Mouse (Mus musculus) CH12.LX (cell line): ENCODE results near the gene Pigx. TPM values are rescaled to one million over a fixed set of nuclear protein-coding genes. Genes with fewer than 3 reads are reported as not detected.

Experiments
- DNase-seq: peaks from one replicate; pipeline ENCODE4 v3.0.0-alpha.2; 2013; ENCODE audit errors: extremely low read depth
- H3K27ac ChIP-seq: 2 replicates; pipeline ENCODE4 v1.5.1; 2012; ENCODE audit warnings: low read depth, mild to moderate bottlenecking, control low read depth, moderate library complexity; ENCODE audit not compliant: insufficient read depth
- H3K27me3 ChIP-seq: replicated peaks from 2 replicates; pipeline ENCODE3; 2012; ENCODE audit warnings: inconsistent platforms
- H3K36me3 ChIP-seq, 2 experiments: replicated peaks in 1 of 2; 2 replicates each; pipeline versions ENCODE3 to v1.6.1; 2012; ENCODE audit warnings: inconsistent platforms in 1 of 2, low read length in 1 of 2, mild to moderate bottlenecking in 1 of 2, mixed read lengths in 1 of 2, moderate library complexity in 1 of 2; ENCODE audit not compliant: control insufficient read depth in 1 of 2, insufficient read depth in 1 of 2
- H3K4me1 ChIP-seq, 2 experiments: 2 replicates each; pipeline ENCODE4 v1.6.1; 2012; ENCODE audit warnings: inconsistent platforms in 1 of 2, moderate library complexity in 1 of 2; ENCODE audit not compliant: insufficient read depth in 2 of 2, control insufficient read depth in 1 of 2
- H3K4me2 ChIP-seq: 2 replicates; pipeline ENCODE4 v1.6.1; 2012; ENCODE audit warnings: low read depth, mild to moderate bottlenecking, control low read depth; ENCODE audit not compliant: poor library complexity, insufficient read depth, severe bottlenecking
- H3K4me3 ChIP-seq, 3 experiments: fragments of 150-350 bp in 1 of 3; sonication (generic) in 1 of 3; replicated peaks in 1 of 3; 2 replicates each; pipeline versions ENCODE3 to v1.5.1; 2011 to 2012; ENCODE audit warnings: low read depth in 2 of 3, low read length in 2 of 3, mild to moderate bottlenecking in 2 of 3, moderate library complexity in 2 of 3, control low read depth in 1 of 3, improper control_type of control experiment in 1 of 3, inconsistent platforms in 1 of 3, mixed read lengths in 1 of 3; ENCODE audit not compliant: poor library complexity in 1 of 3
- H3K79me2 ChIP-seq: replicated peaks from 2 replicates; pipeline ENCODE4 v1.6.1; 2012; ENCODE audit warnings: mild to moderate bottlenecking, moderate library complexity; ENCODE audit not compliant: control insufficient read depth, poor library complexity, insufficient read depth, severe bottlenecking; ENCODE audit errors: extremely low read depth
- H3K9ac ChIP-seq: 2 replicates; pipeline ENCODE4 v1.6.1; 2012; ENCODE audit warnings: low read depth, mild to moderate bottlenecking, control low read depth, moderate library complexity; ENCODE audit not compliant: insufficient read depth
- H3K9me3 ChIP-seq: replicated peaks from 2 replicates; pipeline ENCODE3; 2012; ENCODE audit warnings: low read length, inconsistent platforms, mixed read lengths
- BHLHE40 ChIP-seq: IDR thresholded peaks from 2 replicates; pipeline ENCODE4 v1.6.1; 2011; ENCODE audit warnings: mild to moderate bottlenecking, low read depth, low read length, improper control_type of control experiment
- CHD2 ChIP-seq: IDR thresholded peaks from 2 replicates; pipeline ENCODE4 v1.6.1; 2011; ENCODE audit warnings: low read length, improper control_type of control experiment
- CTCF ChIP-seq, 2 experiments: IDR thresholded peaks in 1 of 2; conservative IDR thresholded peaks in 1 of 2; 2 replicates each; pipeline ENCODE4 v1.5.1; 2011 to 2012; ENCODE audit warnings: low read depth in 2 of 2, low read length in 2 of 2, improper control_type of control experiment in 1 of 2, inconsistent platforms in 1 of 2, mild to moderate bottlenecking in 1 of 2, moderate library complexity in 1 of 2
- E2F4 ChIP-seq: IDR thresholded peaks from 2 replicates; pipeline ENCODE4 v1.6.1; 2011; ENCODE audit warnings: low read depth, low read length, improper control_type of control experiment; ENCODE audit not compliant: insufficient replicate concordance
- ETS1 ChIP-seq: conservative IDR thresholded peaks from 2 replicates; pipeline ENCODE4 v1.6.1; 2012; ENCODE audit warnings: low read depth, mild to moderate bottlenecking, inconsistent platforms, low read length, improper control_type of control experiment, moderate library complexity
- HCFC1 ChIP-seq: IDR thresholded peaks from 2 replicates; pipeline ENCODE4 v1.6.1; 2012; ENCODE audit warnings: low read depth, mild to moderate bottlenecking, inconsistent platforms, low read length, improper control_type of control experiment
- IRF4 ChIP-seq: IDR thresholded peaks from 2 replicates; pipeline ENCODE4 v1.6.1; 2014; ENCODE audit warnings: low read depth, mild to moderate bottlenecking, inconsistent platforms, low read length, improper control_type of control experiment
- JUND ChIP-seq: conservative IDR thresholded peaks from 2 replicates; pipeline ENCODE4 v1.6.1; 2011; ENCODE audit warnings: low read depth, low read length, improper control_type of control experiment
- KAT2A ChIP-seq: IDR thresholded peaks from 2 replicates; pipeline ENCODE4 v1.6.1; 2012; ENCODE audit warnings: low read length, improper control_type of control experiment, inconsistent platforms; ENCODE audit not compliant: insufficient replicate concordance
- MAX ChIP-seq: IDR thresholded peaks from 2 replicates; pipeline ENCODE4 v1.6.1; 2011; ENCODE audit warnings: low read length, improper control_type of control experiment
- MAZ ChIP-seq: IDR thresholded peaks from 2 replicates; pipeline ENCODE4 v1.6.1; 2012; ENCODE audit warnings: low read depth, mild to moderate bottlenecking, inconsistent platforms, low read length, improper control_type of control experiment, moderate library complexity
- MEF2A ChIP-seq: IDR thresholded peaks from 2 replicates; pipeline ENCODE4 v1.6.1; 2014; ENCODE audit warnings: low read depth, mild to moderate bottlenecking, inconsistent platforms, low read length, improper control_type of control experiment, borderline replicate concordance
- MXI1 ChIP-seq: IDR thresholded peaks from 2 replicates; pipeline ENCODE4 v1.6.1; 2011; ENCODE audit warnings: mild to moderate bottlenecking, low read depth, low read length, improper control_type of control experiment
- MYC ChIP-seq: IDR thresholded peaks from 2 replicates; pipeline ENCODE4 v1.6.1; 2011; ENCODE audit warnings: low read depth, mild to moderate bottlenecking, improper control_type of control experiment, low read length
- NELFE ChIP-seq: IDR thresholded peaks from 2 replicates; pipeline ENCODE4 v1.6.1; 2011; ENCODE audit warnings: low read depth, low read length, improper control_type of control experiment
- NRF1 ChIP-seq: IDR thresholded peaks from 2 replicates; pipeline ENCODE4 v1.6.1; 2014; ENCODE audit warnings: low read depth, mild to moderate bottlenecking, inconsistent platforms, low read length, improper control_type of control experiment, moderate library complexity
- POLR2A ChIP-seq: IDR thresholded peaks from 2 replicates; pipeline ENCODE4 v1.6.1; 2011; ENCODE audit warnings: low read depth, mild to moderate bottlenecking, improper control_type of control experiment, low read length
- POLR2AphosphoS2 ChIP-seq: IDR thresholded peaks from 2 replicates; pipeline ENCODE4 v1.6.1; 2011; ENCODE audit warnings: low read depth, low read length, improper control_type of control experiment
- RAD21 ChIP-seq: IDR thresholded peaks from 2 replicates; pipeline ENCODE4 v1.6.1; 2011; ENCODE audit warnings: low read depth, mild to moderate bottlenecking, low read length, improper control_type of control experiment, moderate library complexity
- SMC3 ChIP-seq: IDR thresholded peaks from 2 replicates; pipeline ENCODE4 v1.6.1; 2011; ENCODE audit warnings: low read depth, low read length, improper control_type of control experiment
- TCF12 ChIP-seq: IDR thresholded peaks from 2 replicates; pipeline ENCODE4 v1.6.1; 2014; ENCODE audit warnings: low read depth, mild to moderate bottlenecking, inconsistent platforms, low read length, improper control_type of control experiment
- USF1 ChIP-seq: IDR thresholded peaks from 2 replicates; pipeline ENCODE4 v1.6.1; 2014; ENCODE audit warnings: low read depth, mild to moderate bottlenecking, inconsistent platforms, low read length, improper control_type of control experiment
- USF2 ChIP-seq: conservative IDR thresholded peaks from 2 replicates; pipeline ENCODE4 v1.6.1; 2011; ENCODE audit warnings: low read depth, low read length, improper control_type of control experiment
- ZC3H11A ChIP-seq: IDR thresholded peaks from 2 replicates; pipeline ENCODE4 v1.6.1; 2012; ENCODE audit warnings: low read depth, mild to moderate bottlenecking, inconsistent platforms, low read length, improper control_type of control experiment
- ZMIZ1 ChIP-seq: IDR thresholded peaks from 2 replicates; pipeline ENCODE4 v1.6.1; 2012; ENCODE audit warnings: low read depth, mild to moderate bottlenecking, inconsistent platforms, low read length, improper control_type of control experiment
- ZNF384 ChIP-seq: IDR thresholded peaks from 2 replicates; pipeline ENCODE4 v1.6.1; 2012; ENCODE audit warnings: low read depth, low read length, improper control_type of control experiment, inconsistent platforms
- dilution Hi-C: fragments of 300-500 bp; cut with MboI; formaldehyde crosslinking; loops from 2 replicates; pipeline ENCODE4 v1.14.3; 2020; ENCODE audit warnings: low sequenced_read_pairs; ENCODE audit not compliant: extremely low pct_unique_long_range_greater_than_20kb, extremely low pct_ligation_motif_present
- in situ Hi-C: fragments of 300-500 bp; cut with MboI; formaldehyde crosslinking; loops from 3 replicates; pipeline ENCODE4 v1.14.3; 2019; ENCODE audit warnings: low sequenced_read_pairs, low pct_ligation_motif_present, low pct_unique_long_range_greater_than_20kb, mixed read lengths
- polyA plus RNA-seq: library from polyadenylated mRNA; unstranded; fragments of >175 nt; gene quantifications from 2 replicates; pipeline ENCODE4 v1.2.1, GENCODE M21; 2012; ENCODE audit warnings: low read depth; ENCODE audit not compliant: insufficient read length
- total RNA-seq, 2 experiments: library from RNA; depleted of rRNA; stranded (reverse); fragments of 300-350 nt in 1 of 2; fragments of >200 nt in 1 of 2; gene quantifications; 2 replicates each; pipeline ENCODE4 v1.2.3; 2012 to 2014

The Pigx gene
- total and polyA plus RNA-seq, 3 experiments: 48.1 to 83.0 (median 48.1) TPM

DNA sequence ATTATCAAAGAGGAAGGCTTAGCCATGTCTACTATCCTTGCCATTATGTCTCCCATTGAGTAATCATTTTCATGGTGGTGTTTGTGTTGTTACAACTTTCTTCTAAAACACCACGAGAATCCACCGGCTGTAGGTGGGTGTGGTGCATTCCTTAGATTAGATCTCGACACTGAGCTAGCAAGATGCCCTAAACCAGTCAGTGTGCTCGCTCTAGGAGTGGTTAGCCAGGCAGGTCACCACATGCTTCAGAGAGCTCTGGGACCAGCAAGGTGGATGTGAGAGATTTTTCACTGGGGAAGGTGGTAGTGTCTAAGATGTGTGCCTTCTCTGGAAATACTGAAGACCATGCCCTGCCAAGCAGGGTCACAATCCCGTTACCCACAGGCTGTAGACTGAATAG, 16.6 kb upstream of the Pigx start:
- no peaks in the 10 kb centered on the region for H3K36me3 ChIP-seq
- DNase-seq: no peak
- peaks cover 4 to 42% of the 10 kb centered on the region in 2 experiments; a peak in 3 of 4 replicates for H3K4me1 ChIP-seq
- H3K4me3 ChIP-seq: no peak overlapping the region
- H3K27me3 ChIP-seq: no peaks in the 10 kb centered on the region
- H3K4me2 ChIP-seq: no peak overlapping the region
- H3K27ac ChIP-seq: no peak overlapping the region
- no peak overlapping the region for H3K9ac ChIP-seq
- H3K9me3 ChIP-seq: no peaks in the 10 kb centered on the region
- in situ Hi-C loops: no loop called here
- no peaks in the 10 kb centered on the region for H3K79me2 ChIP-seq
- TF ChIP-seq ETS1 (no peak), CTCF (conservative IDR thresholded peaks at IDR 0.05 in 1 of 2, IDR thresholded peaks at IDR 0.05 in 1 of 2; ENCODE audit: low read depth in 2 of 2, low read length in 2 of 2) (no peak), MYC (no peak), HCFC1 (no peak), POLR2AphosphoS2 (no peak), KAT2A (no peak)
- dilution Hi-C loops: no loop called here

DNA sequence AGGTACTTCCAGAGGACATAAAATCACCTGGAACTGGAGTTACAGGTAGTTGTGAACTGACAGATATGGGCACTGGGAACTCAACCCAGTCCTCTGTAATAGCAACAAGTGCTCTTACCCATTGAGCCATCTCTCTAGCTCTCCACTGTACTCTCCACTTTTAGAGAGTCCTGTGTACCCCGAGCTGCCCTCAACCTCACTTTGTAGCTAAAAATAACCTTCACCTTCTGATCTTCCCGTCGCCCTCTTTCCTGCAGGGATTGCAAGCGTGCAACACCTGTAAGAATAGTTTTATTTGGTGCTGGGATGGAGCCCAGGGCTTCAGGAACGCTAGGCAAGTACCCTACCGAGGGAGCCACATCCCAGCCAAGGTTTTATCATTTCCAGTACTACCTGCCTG, 16.2 kb upstream of the Pigx start:
- peak overlapping the region; percentile 46; the same call in 1 of the 2 replicates for H3K4me2 ChIP-seq

DNA sequence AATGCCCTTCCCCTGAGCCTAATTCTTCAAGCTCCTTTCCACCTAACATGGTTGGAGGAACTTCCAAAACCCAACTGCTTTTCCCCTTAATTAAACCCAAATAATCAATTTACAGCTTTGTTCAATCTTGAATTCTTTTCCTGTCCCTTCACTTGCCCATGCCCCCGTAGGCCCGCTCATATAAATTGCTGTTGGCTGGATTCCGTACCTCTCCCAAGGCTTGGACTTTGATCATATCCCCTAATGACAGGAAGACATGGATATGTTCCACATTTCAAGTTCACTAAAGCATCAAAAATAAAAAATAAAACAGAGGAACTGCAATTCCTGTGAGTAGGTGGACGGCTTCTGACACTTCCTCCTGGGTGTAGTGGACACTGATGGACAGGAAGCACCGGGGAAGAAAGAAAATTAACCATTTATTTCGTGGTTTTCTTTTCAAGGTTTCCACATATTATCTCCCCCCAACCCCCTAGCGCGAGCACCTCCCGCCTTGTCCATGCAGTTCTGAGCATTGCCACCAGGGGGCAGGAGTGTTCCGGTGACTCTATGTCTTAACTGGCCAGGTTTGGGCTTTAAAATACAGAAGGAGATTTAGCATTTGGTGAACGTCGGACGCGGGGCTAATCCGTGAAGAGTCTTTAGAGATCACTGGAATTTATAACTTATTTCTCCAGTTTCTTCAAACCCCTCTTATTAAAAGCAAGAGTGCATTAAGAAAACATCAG, 15.6 kb upstream of the Pigx start:
- in situ Hi-C loops: loop anchor here (5.0 kb wide), 1 partner anchor 87 kb away; no protein-coding TSS in a partner anchor
- H3K79me2 ChIP-seq: no peaks in the 10 kb centered on the region
- H3K27ac ChIP-seq: no peak overlapping the region
- H3K27me3 ChIP-seq: no peaks in the 10 kb centered on the region
- H3K4me1 ChIP-seq: peaks cover 4 to 44% of the 10 kb centered on the region in 2 experiments; a peak in 3 of 4 replicates
- H3K9me3 ChIP-seq: no peaks in the 10 kb centered on the region
- H3K36me3 ChIP-seq: peaks cover 0 to 3% of the 10 kb centered on the region in 2 experiments
- dilution Hi-C loops: no loop called here
- no peak overlapping the region; the same call in 1 of the 2 replicates for H3K9ac ChIP-seq
- peak; percentile 90 for DNase-seq
- no peak overlapping the region for H3K4me3 ChIP-seq
- H3K4me2 ChIP-seq: peak overlapping the region; percentile 46; the same call in 1 of the 2 replicates
- 0 out of 2 replicates have a peak, but pooled peaks have one; percentile 33 for TF ChIP-seq NRF1
- 0 out of 2 replicates have a peak, but pooled peaks have one; percentile 41 for TF ChIP-seq POLR2A
- TF ChIP-seq SMC3: peak; percentile 99
- peak; percentile 11; the same call in 1 of the 2 replicates for TF ChIP-seq MAX
- peak; percentile 67; the same call in 1 of the 2 replicates for TF ChIP-seq MEF2A
- TF ChIP-seq MXI1: peak; percentile 74; the same call in 1 of the 2 replicates
- no peak for TF ChIP-seq ZMIZ1
- peak; percentile 66; the same call in 1 of the 2 replicates for TF ChIP-seq NELFE
- TF ChIP-seq ZNF384: peak; percentile 43
- TF ChIP-seq E2F4: peak; percentile 85; the same call in 1 of the 2 replicates
- peak; percentile 98 for TF ChIP-seq ZC3H11A
- no peak for TF ChIP-seq HCFC1
- peak; percentile 91 for TF ChIP-seq MAZ
- no peak for TF ChIP-seq USF2
- peak; percentile 69; the same call in 1 of the 2 replicates for TF ChIP-seq MYC
- TF ChIP-seq JUND: 0 out of 2 replicates have a peak, but pooled peaks have one; percentile 37
- TF ChIP-seq RAD21: peak; percentile 100

More for the DNA sequence above, 16.2 kb upstream of the Pigx start:
- no peaks in the 10 kb centered on the region for H3K79me2 ChIP-seq
- in situ Hi-C loops (no loop called here), dilution Hi-C loops (no loop called here)
- no peaks in the 10 kb centered on the region for H3K9me3 ChIP-seq
- H3K36me3 ChIP-seq: no peaks in the 10 kb centered on the region
- no peak overlapping the region for H3K27ac ChIP-seq
- TF ChIP-seq SMC3 (no peak), BHLHE40 (no peak), IRF4 (no peak), HCFC1 (no peak), TCF12 (no peak), MYC (no peak), ZNF384 (no peak), CHD2 (no peak), USF1 (no peak)
- H3K4me1 ChIP-seq: peaks cover 4 to 44% of the 10 kb centered on the region in 2 experiments; a peak in 3 of 4 replicates
- H3K4me3 ChIP-seq: no peak overlapping the region
- no peaks in the 10 kb centered on the region for H3K27me3 ChIP-seq
- no peak overlapping the region for H3K9ac ChIP-seq
- no peak for DNase-seq
